Mouse (Mus musculus): ENCODE results near the gene Pex16.

Pex16 gene

GRCm38 (mm10) chr2:92370375-92370774, 4.1 kb upstream of the Pex16 start:
- no peak for DNase-seq (ENCODE audit: low spot score in 2 of 2)

GRCm38 (mm10) chr2:92370821-92371805, 3.4 kb upstream of the Pex16 start:
- DNase-seq (ENCODE audit: low spot score in 2 of 2) = no peak

GRCm38 (mm10) chr2:92371971-92372690, 2.3 kb upstream of the Pex16 start:
- DNase-seq (ENCODE audit: low spot score in 2 of 2) = no peak

- DNase-seq (ENCODE audit: low spot score in 2 of 2) = no peak
Measured at GRCm38 (mm10) chr2:92372767-92373436, 1.6 kb upstream of the Pex16 start.

GRCm38 (mm10) chr2:92373437-92373813, 1.1 kb upstream of the Pex16 start:
- DNase-seq (ENCODE audit: low spot score in 2 of 2) = no peak

GRCm38 (mm10) chr2:92375099-92375623, 685 bp downstream of the Pex16 start:
- peak; percentile 92 to 96 for DNase-seq (ENCODE audit: low spot score in 2 of 2)

GRCm38 (mm10) chr2:92375788-92376187, 1.3 kb downstream of the Pex16 start:
- DNase-seq (ENCODE audit: low spot score in 2 of 2) = no peak

GRCm38 (mm10) chr2:92376300-92376699, 1.8 kb downstream of the Pex16 start:
- DNase-seq (ENCODE audit: low spot score in 2 of 2) = no peak

GRCm38 (mm10) chr2:92377320-92377719, 2.8 kb downstream of the Pex16 start:
- DNase-seq (ENCODE audit: low spot score in 2 of 2) = no peak

GRCm38 (mm10) chr2:92379783-92380494, 5.5 kb downstream of the Pex16 start:
- no peak for DNase-seq (ENCODE audit: low spot score in 2 of 2)

- DNase-seq (ENCODE audit: low spot score in 2 of 2) = no peak
Measured at GRCm38 (mm10) chr2:92380495-92381050, 6.1 kb downstream of the Pex16 start.

- DNase-seq (ENCODE audit: low spot score in 2 of 2) = no peak
Measured at GRCm38 (mm10) chr2:92381161-92381560, 6.7 kb downstream of the Pex16 start.

- no peak for DNase-seq (ENCODE audit: low spot score in 2 of 2)
Measured at GRCm38 (mm10) chr2:92381901-92382588, 7.6 kb downstream of the Pex16 start, which contains the start of gene 1700029I15Rik. Gene 1700029I15Rik (plus strand): TSS chr2:92382538.

- DNase-seq (ENCODE audit: low spot score in 2 of 2) = no peak
Measured at GRCm38 (mm10) chr2:92382759-92383158, 8.3 kb downstream of the Pex16 start.

GRCm38 (mm10) chr2:92384101-92384500, 9.6 kb downstream of the Pex16 start:
- no peak for DNase-seq (ENCODE audit: low spot score in 2 of 2)

GRCm38 (mm10) chr2:92385113-92386051, 10.9 kb downstream of the Pex16 start:
- no peak for DNase-seq (ENCODE audit: low spot score in 2 of 2)

GRCm38 (mm10) chr2:92386821-92387570, 12.5 kb downstream of the Pex16 start:
- no peak for DNase-seq (ENCODE audit: low spot score in 2 of 2)

GRCm38 (mm10) chr2:92387646-92388045, 13.2 kb downstream of the Pex16 start:
- peak in 1 of 2 experiments; percentile 76 for DNase-seq (ENCODE audit: low spot score in 2 of 2)
